ENCODE assay signal across 8 mouse cellular contexts in the genomic region with DNA sequence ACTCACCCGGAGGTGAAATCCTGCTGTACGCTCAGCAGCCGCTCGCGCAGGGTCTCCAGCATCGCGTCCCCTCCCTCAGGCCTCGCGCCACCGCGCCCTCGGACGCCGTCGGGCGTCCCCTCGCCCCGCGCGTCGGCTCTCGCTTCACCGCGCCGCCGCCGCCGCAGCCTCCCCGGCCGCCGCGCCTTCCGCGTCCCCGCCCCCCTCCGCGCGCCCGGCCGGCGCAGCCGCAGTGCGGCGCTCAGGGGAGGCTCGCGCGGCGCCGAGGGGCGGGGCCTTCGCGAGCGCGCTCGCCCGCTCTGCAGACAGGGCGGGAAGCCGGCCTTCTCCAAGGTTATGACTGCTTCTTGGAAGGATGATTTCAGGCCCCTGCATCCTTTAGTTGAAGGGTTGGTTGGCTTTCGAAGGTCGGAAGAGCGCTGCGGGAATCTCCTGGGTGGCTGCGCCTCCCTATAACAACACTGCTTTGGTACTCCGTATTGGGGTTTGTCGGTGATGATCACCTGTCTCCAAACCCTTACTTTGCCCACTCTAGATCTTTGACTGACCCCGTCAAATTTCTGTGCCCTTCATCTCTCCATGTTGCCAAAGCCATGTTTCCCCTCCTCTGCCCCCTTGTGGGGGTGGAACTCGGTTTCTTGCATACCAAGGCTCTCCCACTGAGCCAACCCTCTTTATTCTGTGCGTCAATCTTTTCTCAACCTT. TPM values are rescaled to one million over a fixed set of nuclear protein-coding genes. Genes with fewer than 3 reads are reported as not detected.
DNase-seq lines count a peak whose midpoint lies in the region; ATAC-seq and TF ChIP-seq lines count a peak whose summit lies in the region.

A gene (minus strand): TSS at position 237 of the 705 bp plus-strand sequence.

- TF ChIP-seq POLR2A in heart, adult 2 months (IDR thresholded peaks at IDR 0.05; ENCODE audit: insufficient read depth, low read depth, low read length): 0 out of 2 replicates have a peak, but pooled peaks have one; percentile 17

- peak; percentile 64 for DNase-seq in 3134 (ENCODE audit: extremely low read depth, insufficient read length, low spot score)
- DNase-seq in adrenal gland, postnatal 25 days: peak; percentile 85
- DNase-seq in heart, adult 2 months: peak; percentile 91 to 92
- peak; percentile 58 to 65 for DNase-seq in kidney, adult 8-10 months
- DNase-seq in midbrain, postnatal 0 days (ENCODE audit: low spot score): peak; percentile 73
- peak; percentile 61 to 73 for DNase-seq in spleen, postnatal 14 days (ENCODE audit: low spot score in 2 of 2)

- peak within 1 kb of the TSS; percentile 86 for H3K4me3 ChIP-seq in embryonic facial prominence, embryonic 12.5 days
- H3K4me3 ChIP-seq in heart, adult 2 months: peak within 1 kb of the TSS; percentile 82
- peak within 1 kb of the TSS; percentile 88 for H3K4me3 ChIP-seq in limb, embryonic 15.5 days
- H3K4me3 ChIP-seq in midbrain, postnatal 0 days (ENCODE audit: low read depth, low read length): peak within 1 kb of the TSS; percentile 69

- TF ChIP-seq CTCF in heart, adult 2 months (IDR thresholded peaks at IDR 0.05): peak; percentile 26
- TF ChIP-seq CTCF in midbrain, postnatal 0 days (IDR thresholded peaks at IDR 0.05): peak; percentile 69

- peaks cover 6% of the 10 kb centered on the region; the same call in 1 of the 2 replicates for H3K36me3 ChIP-seq in embryonic facial prominence, embryonic 12.5 days
- H3K36me3 ChIP-seq in heart, adult 2 months (ENCODE audit: control insufficient read depth, insufficient read depth, low read length): no peaks in the 10 kb centered on the region; the same call in 1 of the 2 replicates
- H3K36me3 ChIP-seq in limb, embryonic 15.5 days: peaks cover 3% of the 10 kb centered on the region; the same call in 1 of the 2 replicates
- H3K36me3 ChIP-seq in midbrain, postnatal 0 days (ENCODE audit: insufficient read depth, low read length): no peaks in the 10 kb centered on the region

- TF ChIP-seq EP300 in heart, adult 2 months (IDR thresholded peaks at IDR 0.05; ENCODE audit: insufficient read depth, low read depth, low read length): no peak

- H3K9me3 ChIP-seq in embryonic facial prominence, embryonic 12.5 days: no peaks in the 10 kb centered on the region
- H3K9me3 ChIP-seq in limb, embryonic 15.5 days: no peaks in the 10 kb centered on the region
- H3K9me3 ChIP-seq in midbrain, postnatal 0 days (ENCODE audit: low read length): no peaks in the 10 kb centered on the region

- H3K4me1 ChIP-seq in embryonic facial prominence, embryonic 12.5 days: peaks cover 19% of the 10 kb centered on the region
- peaks cover 7% of the 10 kb centered on the region for H3K4me1 ChIP-seq in heart, adult 2 months (ENCODE audit: control insufficient read depth, insufficient read depth, low read length)
- peaks cover 20% of the 10 kb centered on the region for H3K4me1 ChIP-seq in limb, embryonic 15.5 days
- H3K4me1 ChIP-seq in midbrain, postnatal 0 days (ENCODE audit: insufficient read depth, low read length): 0 out of 2 replicates have a peak, but pooled peaks cover 5% of the 10 kb centered on the region

- no peaks in the 10 kb centered on the region for H3K27me3 ChIP-seq in embryonic facial prominence, embryonic 12.5 days
- no peaks in the 10 kb centered on the region for H3K27me3 ChIP-seq in heart, adult 2 months (ENCODE audit: control insufficient read depth, insufficient read depth, low read length)
- H3K27me3 ChIP-seq in limb, embryonic 15.5 days: no peaks in the 10 kb centered on the region
- no peaks in the 10 kb centered on the region for H3K27me3 ChIP-seq in midbrain, postnatal 0 days (ENCODE audit: insufficient read depth, low read length)

- H3K4me2 ChIP-seq in embryonic facial prominence, embryonic 12.5 days (replicated peaks): peak within 1 kb of the TSS; percentile 71
- peak within 1 kb of the TSS; percentile 71 for H3K4me2 ChIP-seq in limb, embryonic 15.5 days
- H3K4me2 ChIP-seq in midbrain, postnatal 0 days (ENCODE audit: low read depth, low read length, poor library complexity, severe bottlenecking): peak within 1 kb of the TSS; percentile 68

- peak within 1 kb of the TSS; percentile 78 for H3K27ac ChIP-seq in embryonic facial prominence, embryonic 12.5 days
- H3K27ac ChIP-seq in heart, adult 2 months: peak within 1 kb of the TSS; percentile 99
- H3K27ac ChIP-seq in limb, embryonic 15.5 days: peak within 1 kb of the TSS; percentile 81
- peak within 1 kb of the TSS; percentile 71 for H3K27ac ChIP-seq in midbrain, postnatal 0 days (ENCODE audit: low read depth, low read length)

- H3K79me2 ChIP-seq in heart, adult 2 months (replicated peaks; ENCODE audit: control insufficient read depth, insufficient read depth, low read length): peaks cover 1% of the 10 kb centered on the region; the same call in 1 of the 2 replicates

- peak within 1 kb of the TSS; percentile 82 for H3K9ac ChIP-seq in embryonic facial prominence, embryonic 12.5 days
- H3K9ac ChIP-seq in heart, adult 2 months (ENCODE audit: low read depth, low read length): peak within 1 kb of the TSS; percentile 86
- peak within 1 kb of the TSS; percentile 71 for H3K9ac ChIP-seq in limb, embryonic 15.5 days
- peak within 1 kb of the TSS; percentile 53 for H3K9ac ChIP-seq in midbrain, postnatal 0 days (replicated peaks; ENCODE audit: low read length, poor library complexity, severe bottlenecking)

- peak; percentile 73 for ATAC-seq in embryonic facial prominence, embryonic 12.5 days (ENCODE audit: insufficient number of reproducible peaks, insufficient read depth, low FRiP score, low TSS enrichment)
- ATAC-seq in limb, embryonic 15.5 days (ENCODE audit: insufficient number of reproducible peaks, low FRiP score, low TSS enrichment, low read depth): peak; percentile 86
- peak; percentile 90 for ATAC-seq in midbrain, postnatal 0 days (ENCODE audit: low FRiP score)

- intact Hi-C loops in heart, adult 2 months (cut with DNase I): no loop called here

- WGBS in embryonic facial prominence, embryonic 12.5 days: under 1% methylated on average over 52 of the region's 68 CpGs
- 3% methylated on average over 60 of the region's 68 CpGs for WGBS in heart, adult 2 months
- WGBS in limb, embryonic 15.5 days: under 1% methylated on average over 68 of the region's 68 CpGs
- WGBS in midbrain, postnatal 0 days: 1% methylated on average over 43 of the region's 68 CpGs

RNA-seq across cellular contexts. Expression of the gene that starts here (rescaled TPM):
- 41.4 and 56.1 TPM in 2 replicates for total RNA-seq in adrenal gland, postnatal 25 days (2021)
- 84.2 and 84.4 TPM in 2 replicates for polyA plus RNA-seq in embryonic facial prominence, embryonic 12.5 days (2016; fragmentation: Nextera tagmentation; extraction: Ambion mirVana)
- 100 to 1,000 TPM; 107 to 139 TPM for total RNA-seq in heart, adult 2 months (2021)
- polyA plus RNA-seq in heart, adult 2 months (2012; rRNA removed): 122 and 163 TPM in 2 replicates
- 64.6 and 64.9 TPM in 2 replicates for polyA plus RNA-seq in limb, embryonic 15.5 days (2015; fragmentation: Nextera tagmentation; extraction: Ambion mirVana)
- 91.0 and 115 TPM in 2 replicates for total RNA-seq in midbrain, postnatal 0 days (2014; rRNA removed)
- 139 TPM in 2 replicates for polyA plus RNA-seq in midbrain, postnatal 0 days (2015; fragmentation: Nextera tagmentation; extraction: Ambion mirVana)

Comparison
In these comparisons a context has a peak if more than half of its experiments do, and no peak if none do; other contexts are left out.
1. Peak in every context shown above with its lines: DNase-seq, ATAC-seq, H3K4me3 ChIP-seq and H3K27ac ChIP-seq.